Mouse (Mus musculus) embryonic facial prominence, embryonic 12.5 days (tissue): ENCODE results near the gene Aldh8a1. TPM values are rescaled to one million over a fixed set of nuclear protein-coding genes. Genes with fewer than 3 reads are reported as not detected.

Experiments used
- ATAC-seq: fragments of 200-750 bp; cut with Nextera tagmentation; 2 replicates; pipeline ENCODE4 v1.8.0; 2017; ENCODE audit not compliant: insufficient number of reproducible peaks, insufficient read depth, low FRiP score, low TSS enrichment
- H3K27ac ChIP-seq: fragments of 300-500 bp; sonication (generic); 2 replicates; pipeline ENCODE4 v1.5.1; 2016; ENCODE audit warnings: mild to moderate bottlenecking
- H3K27me3 ChIP-seq: fragments of 300-500 bp; sonication (generic); 2 replicates; pipeline ENCODE4 v1.6.1; 2016; ENCODE audit warnings: mild to moderate bottlenecking, moderate library complexity
- H3K36me3 ChIP-seq: fragments of 300-500 bp; sonication (generic); 2 replicates; pipeline ENCODE4 v1.6.1; 2016; ENCODE audit warnings: mild to moderate bottlenecking
- H3K4me1 ChIP-seq: fragments of 300-500 bp; sonication (generic); 2 replicates; pipeline ENCODE4 v1.6.1; 2016
- H3K4me2 ChIP-seq: fragments of 300-500 bp; sonication (generic); replicated peaks from 2 replicates; pipeline ENCODE4 v1.6.1; 2016; ENCODE audit warnings: mild to moderate bottlenecking, moderate library complexity
- H3K4me3 ChIP-seq: fragments of 300-500 bp; sonication (generic); 2 replicates; pipeline ENCODE4 v1.5.1; 2016; ENCODE audit warnings: mild to moderate bottlenecking
- H3K9ac ChIP-seq: fragments of 300-500 bp; sonication (generic); 2 replicates; pipeline ENCODE4 v1.6.1; 2016; ENCODE audit warnings: mild to moderate bottlenecking, moderate library complexity
- H3K9me3 ChIP-seq: fragments of 300-500 bp; sonication (generic); 2 replicates; pipeline ENCODE4 v1.6.1; 2016; ENCODE audit warnings: mild to moderate bottlenecking, moderate library complexity
- WGBS: fragments of 180-500 bp; shearing (Covaris S2); methylation state at CpG from one replicate; pipeline ENCODE4 v1.1.7; 2016; 5-methylcytosine and 5-hydroxymethylcytosine counted together
- polyA plus RNA-seq: library from polyadenylated mRNA; unstranded; fragments of >200 nt; fragmentation: Nextera tagmentation; extraction: Ambion mirVana; gene quantifications from 2 replicates; pipeline ENCODE4 v1.2.1, GENCODE M21; 2016

Gene Aldh8a1
- polyA plus RNA-seq, 1 experiment from 2014 or later = 0.06 TPM

GRCm38 (mm10) chr10:21426515-21426914, 49.4 kb downstream of the Aldh8a1 start:
- Histone ChIP-seq H3K9ac (no peak overlapping the region), H3K4me1 (no peaks in the 10 kb centered on the region), H3K27ac (no peak overlapping the region), H3K4me3 (no peak overlapping the region), H3K9me3 (no peaks in the 10 kb centered on the region), H3K27me3 (no peaks in the 10 kb centered on the region), H3K36me3 (no peaks in the 10 kb centered on the region), H3K4me2 (no peak overlapping the region)
- no peak for ATAC-seq
- WGBS = 47% methylated on average over 3 of the region's 3 CpGs

GRCm38 (mm10) chr10:21427996-21428395, 50.9 kb downstream of the Aldh8a1 start:
- no peaks in the 10 kb centered on the region for H3K36me3 ChIP-seq
- WGBS = 64% methylated on average over 6 of the region's 6 CpGs
- no peak overlapping the region for H3K4me3 ChIP-seq
- no peak overlapping the region for H3K27ac ChIP-seq
- H3K27me3 ChIP-seq = no peaks in the 10 kb centered on the region
- H3K9ac ChIP-seq = no peak overlapping the region
- no peak for ATAC-seq
- no peaks in the 10 kb centered on the region for H3K9me3 ChIP-seq
- no peaks in the 10 kb centered on the region for H3K4me1 ChIP-seq
- H3K4me2 ChIP-seq = no peak overlapping the region

- WGBS = 69% methylated on average over 1 of the region's 1 CpGs
Observed at GRCm38 (mm10) chr10:21439268-21439667, 62.2 kb downstream of the Aldh8a1 start.

GRCm38 (mm10) chr10:21441020-21441419, 63.9 kb downstream of the Aldh8a1 start:
- 55% methylated on average over 4 of the region's 4 CpGs for WGBS
- Histone ChIP-seq H3K4me2 (no peak overlapping the region), H3K36me3 (no peaks in the 10 kb centered on the region)

More at GRCm38 (mm10) chr10:21439268-21439667, 62.2 kb downstream of the Aldh8a1 start:
- no peak overlapping the region for H3K4me2 ChIP-seq
- no peaks in the 10 kb centered on the region for H3K9me3 ChIP-seq
- no peaks in the 10 kb centered on the region for H3K36me3 ChIP-seq
- no peak for ATAC-seq
- no peak overlapping the region for H3K9ac ChIP-seq
- peaks cover 11% of the 10 kb centered on the region; the same call in 1 of the 2 replicates for H3K4me1 ChIP-seq
- no peak overlapping the region for H3K27ac ChIP-seq
- H3K27me3 ChIP-seq = no peaks in the 10 kb centered on the region
- H3K4me3 ChIP-seq = no peak overlapping the region

GRCm38 (mm10) chr10:21441690-21442089, 64.6 kb downstream of the Aldh8a1 start:
- WGBS = 70% methylated on average over 4 of the region's 4 CpGs
- H3K4me2 ChIP-seq = no peak overlapping the region
- H3K4me1 ChIP-seq = peaks cover 11% of the 10 kb centered on the region; the same call in 1 of the 2 replicates
- H3K4me3 ChIP-seq = no peak overlapping the region
- H3K27me3 ChIP-seq = no peaks in the 10 kb centered on the region
- no peak for ATAC-seq
- no peak overlapping the region for H3K27ac ChIP-seq
- no peaks in the 10 kb centered on the region for H3K9me3 ChIP-seq
- H3K9ac ChIP-seq = no peak overlapping the region
- no peaks in the 10 kb centered on the region for H3K36me3 ChIP-seq

More at GRCm38 (mm10) chr10:21441020-21441419, 63.9 kb downstream of the Aldh8a1 start:
- Histone ChIP-seq H3K4me1 (peaks cover 11% of the 10 kb centered on the region; the same call in 1 of the 2 replicates), H3K9ac (no peak overlapping the region), H3K9me3 (no peaks in the 10 kb centered on the region), H3K4me3 (no peak overlapping the region), H3K27me3 (no peaks in the 10 kb centered on the region), H3K27ac (no peak overlapping the region)
- ATAC-seq = no peak

- H3K9me3 ChIP-seq = no peaks in the 10 kb centered on the region
- no peak overlapping the region for H3K4me3 ChIP-seq
- peaks cover 11% of the 10 kb centered on the region; the same call in 1 of the 2 replicates for H3K4me1 ChIP-seq
- no peak overlapping the region for H3K27ac ChIP-seq
- no peak for ATAC-seq
- no peaks in the 10 kb centered on the region for H3K36me3 ChIP-seq
- 47% methylated on average over 8 of the region's 8 CpGs for WGBS
- H3K27me3 ChIP-seq = no peaks in the 10 kb centered on the region
- H3K4me2 ChIP-seq = no peak overlapping the region
- H3K9ac ChIP-seq = no peak overlapping the region
Observed at GRCm38 (mm10) chr10:21443646-21444324, 66.7 kb downstream of the Aldh8a1 start.

GRCm38 (mm10) chr10:21444410-21444809, 67.3 kb downstream of the Aldh8a1 start:
- 77% methylated on average over 9 of the region's 9 CpGs for whole genome bisulfite sequencing

More at GRCm38 (mm10) chr10:21444410-21444809, 67.3 kb downstream of the Aldh8a1 start:
- Histone ChIP-seq H3K4me2 (no peak overlapping the region), H3K36me3 (no peaks in the 10 kb centered on the region), H3K9ac (no peak overlapping the region), H3K27ac (no peak overlapping the region), H3K9me3 (no peaks in the 10 kb centered on the region), H3K4me3 (no peak overlapping the region), H3K27me3 (no peaks in the 10 kb centered on the region), H3K4me1 (peaks cover 11% of the 10 kb centered on the region; the same call in 1 of the 2 replicates)
- ATAC-seq = no peak

Other genes starting within 250 kb of the Aldh8a1 start
- 6.0 and 7.4 TPM in 2 replicates for gene Myb, start 216.3 kb upstream of the Aldh8a1 start, polyA plus RNA-seq
- 109 and 111 TPM in 2 replicates for gene Hbs1l, start 81.3 kb upstream of the Aldh8a1 start, polyA plus RNA-seq
- gene 1700020N01Rik, start 215.9 kb downstream of the Aldh8a1 start, polyA plus RNA-seq = not detected in 2 replicates